Mouse (Mus musculus) hindbrain, embryonic 12.5 days (tissue): Measurements from ENCODE around the gene Sgce. TPM values are rescaled to one million over a fixed set of nuclear protein-coding genes. Genes with fewer than 3 reads are reported as not detected.
"Not testable (repeated sequence)": the region's sequence is repeated elsewhere in the genome, so short reads cannot be mapped to it uniquely, and the experiment has no call there.

ENCODE experiments used
- ATAC-seq: fragments of 200-750 bp; cut with Nextera tagmentation; 2 replicates; pipeline ENCODE4 v1.8.0; 2017; ENCODE audit warnings: moderate TSS enrichment; ENCODE audit not compliant: low FRiP score
- H3K27ac ChIP-seq: fragments of 300-500 bp; sonication (generic); 2 replicates; pipeline ENCODE4 v1.5.1; 2016; ENCODE audit warnings: mild to moderate bottlenecking
- H3K27me3 ChIP-seq: fragments of 300-500 bp; sonication (generic); 2 replicates; pipeline ENCODE4 v1.6.1; 2016; ENCODE audit warnings: mild to moderate bottlenecking
- H3K36me3 ChIP-seq: fragments of 300-500 bp; sonication (generic); 2 replicates; pipeline ENCODE4 v1.6.1; 2016; ENCODE audit warnings: mild to moderate bottlenecking
- H3K4me1 ChIP-seq: fragments of 300-500 bp; sonication (generic); 2 replicates; pipeline ENCODE4 v1.6.1; 2016
- H3K4me2 ChIP-seq: fragments of 300-500 bp; sonication (generic); replicated peaks from 2 replicates; pipeline ENCODE4 v1.6.1; 2016; ENCODE audit warnings: mild to moderate bottlenecking
- H3K4me3 ChIP-seq: fragments of 300-500 bp; sonication (generic); 2 replicates; pipeline ENCODE4 v1.5.1; 2016; ENCODE audit warnings: mild to moderate bottlenecking
- H3K9ac ChIP-seq: fragments of 300-500 bp; sonication (generic); 2 replicates; pipeline ENCODE4 v1.6.1; 2016; ENCODE audit warnings: mild to moderate bottlenecking, moderate library complexity
- H3K9me3 ChIP-seq: fragments of 300-500 bp; sonication (generic); replicated peaks from 2 replicates; pipeline ENCODE4 v1.6.1; 2016; ENCODE audit warnings: mild to moderate bottlenecking
- WGBS: fragments of 180-500 bp; shearing (Covaris S2); methylation state at CpG from one replicate; pipeline ENCODE4 v1.1.7; 2016; 5-methylcytosine and 5-hydroxymethylcytosine counted together
- polyA plus RNA-seq: library from polyadenylated mRNA; unstranded; fragments of >200 nt; fragmentation: Nextera tagmentation; extraction: Ambion mirVana; gene quantifications from 2 replicates; pipeline ENCODE4 v1.2.1, GENCODE M21; 2016

Gene Sgce
- polyA plus RNA-seq, 1 experiment from 2014 or later: 69.2 TPM

- no peaks in the 10 kb centered on the region for H3K4me1 ChIP-seq
- H3K9ac ChIP-seq: no peak overlapping the region
- H3K9me3 ChIP-seq: no peaks in the 10 kb centered on the region
- H3K4me2 ChIP-seq: no peak overlapping the region
- H3K27me3 ChIP-seq: no peaks in the 10 kb centered on the region
- no peak overlapping the region for H3K27ac ChIP-seq
- no peak overlapping the region for H3K4me3 ChIP-seq
- 88% methylated on average over 6 of the region's 6 CpGs for WGBS
- no peaks in the 10 kb centered on the region for H3K36me3 ChIP-seq
- no peak for ATAC-seq
Observed at GRCm38 (mm10) chr6:4665154-4665553, 81.9 kb downstream of the Sgce start.

GRCm38 (mm10) chr6:4664313-4664712 is 82.7 kb downstream of the Sgce start:
- H3K4me2 ChIP-seq: no peak overlapping the region
- no peak overlapping the region for H3K9ac ChIP-seq
- no peak for ATAC-seq
- no peak overlapping the region for H3K27ac ChIP-seq
- no peaks in the 10 kb centered on the region for H3K4me1 ChIP-seq
- H3K27me3 ChIP-seq: no peaks in the 10 kb centered on the region
- WGBS: 65% methylated on average over 2 of the region's 2 CpGs
- H3K36me3 ChIP-seq: no peaks in the 10 kb centered on the region
- H3K4me3 ChIP-seq: no peak overlapping the region
- H3K9me3 ChIP-seq: no peaks in the 10 kb centered on the region

- ATAC-seq: no peak
- 68% methylated on average over 2 of the region's 2 CpGs for WGBS
- Histone ChIP-seq H3K9me3 (no peaks in the 10 kb centered on the region), H3K9ac (no peak overlapping the region), H3K4me2 (no peak overlapping the region), H3K4me3 (no peak overlapping the region), H3K4me1 (no peaks in the 10 kb centered on the region), H3K27me3 (no peaks in the 10 kb centered on the region), H3K36me3 (no peaks in the 10 kb centered on the region), H3K27ac (no peak overlapping the region)
Observed at GRCm38 (mm10) chr6:4663516-4663915, 83.5 kb downstream of the Sgce start.

GRCm38 (mm10) chr6:4658861-4659260 is 88.1 kb downstream of the Sgce start:
- Histone ChIP-seq H3K27ac (no peak overlapping the region), H3K4me2 (no peak overlapping the region), H3K9ac (no peak overlapping the region), H3K4me1 (no peaks in the 10 kb centered on the region), H3K4me3 (no peak overlapping the region), H3K9me3 (no peaks in the 10 kb centered on the region), H3K36me3 (no peaks in the 10 kb centered on the region), H3K27me3 (no peaks in the 10 kb centered on the region)
- no peak for ATAC-seq
- WGBS: 83% methylated on average over 13 of the region's 13 CpGs

GRCm38 (mm10) chr6:4655924-4656323 is 91.1 kb downstream of the Sgce start:
- H3K9me3 ChIP-seq: no peaks in the 10 kb centered on the region
- no peak overlapping the region for H3K4me3 ChIP-seq
- ATAC-seq: no peak
- WGBS: 90% methylated on average over 4 of the region's 4 CpGs
- no peaks in the 10 kb centered on the region for H3K27me3 ChIP-seq
- H3K4me2 ChIP-seq: no peak overlapping the region
- H3K9ac ChIP-seq: no peak overlapping the region
- no peaks in the 10 kb centered on the region for H3K36me3 ChIP-seq
- no peak overlapping the region for H3K27ac ChIP-seq
- H3K4me1 ChIP-seq: no peaks in the 10 kb centered on the region

GRCm38 (mm10) chr6:4655466-4655865 is 91.5 kb downstream of the Sgce start:
- Histone ChIP-seq H3K4me3 (no peak overlapping the region), H3K4me2 (no peak overlapping the region), H3K9me3 (no peaks in the 10 kb centered on the region), H3K9ac (no peak overlapping the region), H3K27ac (no peak overlapping the region), H3K27me3 (no peaks in the 10 kb centered on the region), H3K36me3 (no peaks in the 10 kb centered on the region), H3K4me1 (no peaks in the 10 kb centered on the region)
- no peak for ATAC-seq
- WGBS: 82% methylated on average over 5 of the region's 5 CpGs

GRCm38 (mm10) chr6:4653741-4654140 is 93.3 kb downstream of the Sgce start:
- H3K36me3 ChIP-seq, H3K9me3 ChIP-seq, H3K4me2 ChIP-seq, H3K4me3 ChIP-seq, H3K27ac ChIP-seq, H3K4me1 ChIP-seq, H3K27me3 ChIP-seq, ATAC-seq, H3K9ac ChIP-seq: not testable (repeated sequence)
- WGBS: 95% methylated on average over 12 of the region's 12 CpGs

- H3K4me1 ChIP-seq: no peaks in the 10 kb centered on the region
- 80% methylated on average over 8 of the region's 8 CpGs for WGBS
- no peaks in the 10 kb centered on the region for H3K36me3 ChIP-seq
- H3K9ac ChIP-seq: no peak overlapping the region
- H3K27me3 ChIP-seq: no peaks in the 10 kb centered on the region
- ATAC-seq: no peak
- H3K9me3 ChIP-seq: no peaks in the 10 kb centered on the region
- H3K4me3 ChIP-seq: no peak overlapping the region
- H3K4me2 ChIP-seq: no peak overlapping the region
- no peak overlapping the region for H3K27ac ChIP-seq
Observed at GRCm38 (mm10) chr6:4652596-4653134, 94.3 kb downstream of the Sgce start.

- 85% methylated on average over 3 of the region's 3 CpGs for WGBS
- Histone ChIP-seq H3K9ac (no peak overlapping the region), H3K9me3 (no peaks in the 10 kb centered on the region), H3K27me3 (no peaks in the 10 kb centered on the region), H3K4me3 (no peak overlapping the region), H3K4me1 (no peaks in the 10 kb centered on the region), H3K4me2 (no peak overlapping the region), H3K36me3 (0 out of 2 replicates have a peak, but pooled peaks cover 1% of the 10 kb centered on the region), H3K27ac (no peak overlapping the region)
- no peak for ATAC-seq
Observed at GRCm38 (mm10) chr6:4647351-4647750, 99.7 kb downstream of the Sgce start.

- ATAC-seq: no peak
- Histone ChIP-seq H3K4me3 (no peak overlapping the region), H3K9me3 (no peaks in the 10 kb centered on the region), H3K27me3 (no peaks in the 10 kb centered on the region), H3K27ac (no peak overlapping the region), H3K36me3 (peaks cover 12% of the 10 kb centered on the region; the same call in 1 of the 2 replicates), H3K4me1 (no peaks in the 10 kb centered on the region), H3K4me2 (no peak overlapping the region), H3K9ac (no peak overlapping the region)
- 95% methylated on average over 7 of the region's 7 CpGs for WGBS
Observed at GRCm38 (mm10) chr6:4642068-4642467, 104.9 kb downstream of the Sgce start.

GRCm38 (mm10) chr6:4634804-4635203 is 112.2 kb downstream of the Sgce start:
- no peak overlapping the region for H3K4me3 ChIP-seq
- H3K4me2 ChIP-seq: no peak overlapping the region
- no peaks in the 10 kb centered on the region for H3K4me1 ChIP-seq
- H3K27me3 ChIP-seq: no peaks in the 10 kb centered on the region
- peaks cover 4% of the 10 kb centered on the region; the same call in 1 of the 2 replicates for H3K36me3 ChIP-seq
- no peak overlapping the region for H3K9ac ChIP-seq
- H3K27ac ChIP-seq: no peak overlapping the region
- H3K9me3 ChIP-seq: no peaks in the 10 kb centered on the region
- no peak for ATAC-seq
- WGBS: 83% methylated on average over 1 of the region's 1 CpGs

- H3K9ac ChIP-seq: no peak overlapping the region
- H3K4me3 ChIP-seq: no peak overlapping the region
- H3K9me3 ChIP-seq: no peaks in the 10 kb centered on the region
- no peak overlapping the region for H3K27ac ChIP-seq
- H3K36me3 ChIP-seq: peaks cover 8% of the 10 kb centered on the region; the same call in 1 of the 2 replicates
- H3K4me2 ChIP-seq: no peak overlapping the region
- H3K4me1 ChIP-seq: no peaks in the 10 kb centered on the region
- ATAC-seq: no peak
- 60% methylated on average over 4 of the region's 4 CpGs for WGBS
- H3K27me3 ChIP-seq: no peaks in the 10 kb centered on the region
Observed at GRCm38 (mm10) chr6:4633189-4633588, 113.8 kb downstream of the Sgce start.

GRCm38 (mm10) chr6:4631464-4631863 is 115.5 kb downstream of the Sgce start:
- Histone ChIP-seq H3K4me1 (no peaks in the 10 kb centered on the region), H3K4me2 (no peak overlapping the region), H3K9me3 (no peaks in the 10 kb centered on the region), H3K36me3 (peaks cover 8% of the 10 kb centered on the region; the same call in 1 of the 2 replicates), H3K9ac (no peak overlapping the region), H3K27me3 (no peaks in the 10 kb centered on the region), H3K27ac (no peak overlapping the region), H3K4me3 (no peak overlapping the region)
- 72% methylated on average over 3 of the region's 3 CpGs for whole genome bisulfite sequencing
- no peak for ATAC-seq
